Mouse (Mus musculus) hindbrain, embryonic 16.5 days (tissue): ENCODE results near the gene Zfp949. TPM values are rescaled to one million over a fixed set of nuclear protein-coding genes. Genes with fewer than 3 reads are reported as not detected.
A peak's percentile ranks its signal among the peaks of the same experiment; 100 is the strongest.

Source experiments
- ATAC-seq: fragments of 200-750 bp; cut with Nextera tagmentation; 2 replicates; pipeline ENCODE4 v1.8.0; 2017; ENCODE audit warnings: moderate TSS enrichment, moderate library complexity
- H3K27ac ChIP-seq: fragments of 300-500 bp; sonication (generic); 2 replicates; pipeline ENCODE4 v1.5.1; 2014; ENCODE audit warnings: low read depth, mild to moderate bottlenecking, control low read depth, low read length, moderate library complexity
- H3K27me3 ChIP-seq: fragments of 300-500 bp; sonication (generic); replicated peaks from 2 replicates; pipeline ENCODE4 v1.6.1; 2014; ENCODE audit warnings: low read length; ENCODE audit not compliant: control insufficient read depth, insufficient read depth
- H3K36me3 ChIP-seq: fragments of 300-500 bp; sonication (generic); 2 replicates; pipeline ENCODE4 v1.6.1; 2014; ENCODE audit warnings: mild to moderate bottlenecking, low read length, moderate library complexity, mixed read lengths; ENCODE audit not compliant: control insufficient read depth, insufficient read depth
- H3K4me1 ChIP-seq: fragments of 300-500 bp; sonication (generic); 2 replicates; pipeline ENCODE4 v1.6.1; 2014; ENCODE audit warnings: low read depth, low read length; ENCODE audit not compliant: control insufficient read depth, insufficient read depth
- H3K4me2 ChIP-seq: fragments of 300-500 bp; sonication (generic); 2 replicates; pipeline ENCODE4 v1.6.1; 2014; ENCODE audit warnings: mild to moderate bottlenecking, low read length, control low read depth, moderate library complexity
- H3K4me3 ChIP-seq: fragments of 300-500 bp; sonication (generic); 2 replicates; pipeline ENCODE4 v1.5.1; 2014; ENCODE audit warnings: mild to moderate bottlenecking, low read length, control low read depth, moderate library complexity
- H3K9ac ChIP-seq: fragments of 300-500 bp; sonication (generic); 2 replicates; pipeline ENCODE4 v1.6.1; 2014; ENCODE audit warnings: low read depth, mild to moderate bottlenecking, control low read depth, low read length, moderate library complexity
- H3K9me3 ChIP-seq: fragments of 300-500 bp; sonication (generic); 2 replicates; pipeline ENCODE4 v1.6.1; 2014; ENCODE audit warnings: mild to moderate bottlenecking, low read length, moderate library complexity; ENCODE audit not compliant: control insufficient read depth
- WGBS: fragments of 180-500 bp; shearing (Covaris S2); extraction: QIAGEN DNeasy Blood & Tissue Kit; methylation state at CpG from one replicate; pipeline ENCODE4 v1.1.7; 2014; 5-methylcytosine and 5-hydroxymethylcytosine counted together
- polyA plus RNA-seq: library from polyadenylated mRNA; unstranded; fragments of >200 nt; fragmentation: Nextera tagmentation; extraction: Ambion mirVana; gene quantifications from 2 replicates; pipeline ENCODE4 v1.2.1, GENCODE M21; 2015

The Zfp949 gene
- polyA plus RNA-seq, 1 experiment from 2014 or later: 21.4 TPM

- WGBS: under 1% methylated on average over 10 of the region's 10 CpGs
- Histone ChIP-seq H3K4me3 (peak overlapping the region; percentile 79), H3K36me3 (no peaks in the 10 kb centered on the region), H3K9ac (peak overlapping the region; percentile 92), H3K4me2 (peak overlapping the region; percentile 63), H3K27ac (peak overlapping the region; percentile 95), H3K27me3 (no peaks in the 10 kb centered on the region), H3K9me3 (no peaks in the 10 kb centered on the region), H3K4me1 (peaks cover 15% of the 10 kb centered on the region)
- ATAC-seq: no peak
Measured at GRCm38 (mm10) chr9:88521961-88522568, 25.8 kb upstream of the Zfp949 start.

DNA sequence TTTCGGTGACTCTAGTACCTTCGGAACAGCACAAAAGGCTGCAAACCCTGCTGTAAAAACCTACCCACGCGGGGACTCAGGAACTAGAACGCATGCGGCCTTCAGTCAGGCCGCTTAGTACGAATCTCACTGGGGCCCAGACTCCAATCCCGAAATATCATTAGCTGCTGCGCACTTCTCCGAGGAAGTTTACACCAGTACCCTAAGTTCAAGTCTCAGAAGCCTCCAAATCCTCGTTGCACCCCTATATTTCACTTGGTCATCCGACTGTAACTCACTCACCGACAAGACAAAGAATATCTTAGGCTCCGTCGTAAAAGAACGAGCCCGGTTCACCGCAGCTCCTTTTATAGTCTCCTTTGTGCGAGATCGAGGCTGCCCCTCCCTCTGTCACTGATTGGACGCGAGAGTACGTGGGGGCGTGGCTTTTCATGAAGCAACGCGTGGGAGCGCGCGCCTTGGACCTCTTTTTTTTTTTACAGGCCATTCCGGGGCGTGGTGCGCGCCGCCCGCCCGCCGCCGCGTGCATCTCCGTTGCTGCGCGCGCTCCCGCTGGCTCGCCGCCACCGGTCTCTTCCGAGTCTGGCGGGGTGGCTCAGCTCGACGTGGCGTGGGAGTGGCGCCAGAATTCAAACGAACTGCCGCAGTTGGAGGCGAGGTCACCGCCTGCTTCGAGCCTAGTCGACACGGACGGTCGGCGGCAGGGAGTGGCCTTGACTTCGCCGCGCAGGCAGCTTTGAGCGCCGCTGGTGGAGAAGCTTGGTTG is 25.1 kb upstream of the Zfp949 start:
- under 1% methylated on average over 69 of the region's 69 CpGs for WGBS
- peak overlapping the region; percentile 95 for H3K27ac ChIP-seq
- peak overlapping the region; percentile 79 for H3K4me3 ChIP-seq
- H3K4me2 ChIP-seq: peak overlapping the region; percentile 92
- peak overlapping the region; percentile 92 for H3K9ac ChIP-seq
- H3K9me3 ChIP-seq: no peaks in the 10 kb centered on the region
- no peaks in the 10 kb centered on the region for H3K36me3 ChIP-seq
- peaks cover 15% of the 10 kb centered on the region for H3K4me1 ChIP-seq
- peak; percentile 91 for ATAC-seq
- H3K27me3 ChIP-seq: no peaks in the 10 kb centered on the region

DNA sequence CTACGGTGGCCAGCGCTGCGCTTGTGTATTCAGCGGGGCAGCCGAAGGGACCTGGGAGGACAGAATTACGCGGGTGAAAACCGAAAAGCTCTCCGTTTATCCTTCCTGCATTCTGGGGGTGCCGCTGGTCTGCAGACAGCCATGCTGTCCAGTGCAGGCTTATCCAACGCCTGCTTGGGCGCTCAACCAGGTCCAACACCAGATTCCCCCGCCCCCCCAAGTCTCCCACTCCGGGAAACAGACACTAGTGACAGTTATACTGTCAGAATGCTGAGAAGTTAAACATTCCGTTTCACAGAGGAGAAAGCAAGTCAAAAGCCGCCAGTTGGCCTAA is 24.5 kb upstream of the Zfp949 start:
- Histone ChIP-seq H3K4me2 (peak overlapping the region; percentile 92), H3K4me3 (peak overlapping the region; percentile 79), H3K36me3 (no peaks in the 10 kb centered on the region), H3K27me3 (no peaks in the 10 kb centered on the region), H3K9ac (peak overlapping the region; percentile 69), H3K27ac (peak overlapping the region; percentile 83), H3K9me3 (no peaks in the 10 kb centered on the region), H3K4me1 (peaks cover 15% of the 10 kb centered on the region)
- no peak for ATAC-seq
- WGBS: under 1% methylated on average over 16 of the region's 16 CpGs

- Histone ChIP-seq H3K4me1 (peaks cover 15% of the 10 kb centered on the region), H3K9ac (no peak overlapping the region), H3K4me2 (no peak overlapping the region), H3K27ac (no peak overlapping the region), H3K9me3 (no peaks in the 10 kb centered on the region), H3K4me3 (no peak overlapping the region), H3K36me3 (no peaks in the 10 kb centered on the region), H3K27me3 (no peaks in the 10 kb centered on the region)
- 97% methylated on average over 2 of the region's 2 CpGs for WGBS
- no peak for ATAC-seq
Measured at GRCm38 (mm10) chr9:88524367-88524766, 23.5 kb upstream of the Zfp949 start.

DNA sequence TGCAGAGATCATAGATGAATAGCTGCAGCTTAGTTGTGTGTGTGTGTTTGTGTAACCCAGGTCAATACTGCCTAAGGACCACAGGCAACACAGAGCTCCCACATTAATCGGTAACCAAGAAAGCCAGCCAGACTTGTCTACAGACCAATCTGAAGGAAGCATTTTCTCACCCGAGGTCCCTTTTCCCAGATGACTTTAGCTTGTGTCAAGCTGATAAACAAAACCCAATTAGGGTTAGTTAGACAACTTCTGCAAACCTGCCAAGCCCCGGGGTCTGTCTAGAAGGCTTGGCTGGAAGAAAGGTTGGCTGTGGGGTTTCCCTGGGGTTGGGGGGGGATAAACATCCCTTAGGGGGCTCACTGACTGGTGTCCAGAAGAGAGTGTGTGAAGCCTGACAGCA is 23.0 kb upstream of the Zfp949 start:
- H3K4me2 ChIP-seq: no peak overlapping the region
- 86% methylated on average over 3 of the region's 3 CpGs for WGBS

GRCm38 (mm10) chr9:88525341-88525740 is 22.5 kb upstream of the Zfp949 start:
- ATAC-seq: no peak
- Histone ChIP-seq H3K36me3 (no peaks in the 10 kb centered on the region), H3K27me3 (no peaks in the 10 kb centered on the region), H3K9ac (no peak overlapping the region), H3K4me3 (no peak overlapping the region), H3K9me3 (no peaks in the 10 kb centered on the region), H3K27ac (no peak overlapping the region), H3K4me1 (peaks cover 8% of the 10 kb centered on the region), H3K4me2 (no peak overlapping the region)
- 87% methylated on average over 6 of the region's 6 CpGs for WGBS

More for the DNA sequence above, 23.0 kb upstream of the Zfp949 start:
- no peaks in the 10 kb centered on the region for H3K27me3 ChIP-seq
- H3K9me3 ChIP-seq: no peaks in the 10 kb centered on the region
- H3K27ac ChIP-seq: no peak overlapping the region
- no peak overlapping the region for H3K9ac ChIP-seq
- peaks cover 12% of the 10 kb centered on the region for H3K4me1 ChIP-seq
- H3K36me3 ChIP-seq: no peaks in the 10 kb centered on the region
- no peak overlapping the region for H3K4me3 ChIP-seq
- ATAC-seq: no peak

GRCm38 (mm10) chr9:88527956-88528355 is 19.9 kb upstream of the Zfp949 start:
- 81% methylated on average over 4 of the region's 4 CpGs for WGBS

GRCm38 (mm10) chr9:88528736-88529135 is 19.1 kb upstream of the Zfp949 start:
- 84% methylated on average over 5 of the region's 5 CpGs for WGBS
- no peaks in the 10 kb centered on the region for H3K27me3 ChIP-seq
- no peak overlapping the region for H3K9ac ChIP-seq
- H3K9me3 ChIP-seq: no peaks in the 10 kb centered on the region
- ATAC-seq: no peak
- H3K36me3 ChIP-seq: no peaks in the 10 kb centered on the region
- no peaks in the 10 kb centered on the region for H3K4me1 ChIP-seq
- H3K4me2 ChIP-seq: no peak overlapping the region
- H3K4me3 ChIP-seq: no peak overlapping the region
- no peak overlapping the region for H3K27ac ChIP-seq

More at GRCm38 (mm10) chr9:88527956-88528355, 19.9 kb upstream of the Zfp949 start:
- no peaks in the 10 kb centered on the region for H3K27me3 ChIP-seq
- no peaks in the 10 kb centered on the region for H3K9me3 ChIP-seq
- H3K9ac ChIP-seq: no peak overlapping the region
- H3K4me1 ChIP-seq: peaks cover 3% of the 10 kb centered on the region
- no peak overlapping the region for H3K4me2 ChIP-seq
- no peaks in the 10 kb centered on the region for H3K36me3 ChIP-seq
- no peak for ATAC-seq
- no peak overlapping the region for H3K4me3 ChIP-seq
- H3K27ac ChIP-seq: no peak overlapping the region

GRCm38 (mm10) chr9:88529571-88529970 is 18.2 kb upstream of the Zfp949 start:
- H3K4me3 ChIP-seq: no peak overlapping the region
- H3K4me1 ChIP-seq: no peaks in the 10 kb centered on the region
- no peak overlapping the region for H3K27ac ChIP-seq
- WGBS: 88% methylated on average over 3 of the region's 3 CpGs
- no peaks in the 10 kb centered on the region for H3K27me3 ChIP-seq
- H3K36me3 ChIP-seq: no peaks in the 10 kb centered on the region
- no peak overlapping the region for H3K9ac ChIP-seq
- ATAC-seq: no peak
- no peak overlapping the region for H3K4me2 ChIP-seq
- no peaks in the 10 kb centered on the region for H3K9me3 ChIP-seq
